Mouse (Mus musculus) layer of hippocampus, postnatal 10 days (tissue): ENCODE results near the gene Cldn10. TPM values are rescaled to one million over a fixed set of nuclear protein-coding genes. Genes with fewer than 3 reads are reported as not detected.
A peak's percentile ranks its signal among the peaks of the same experiment; 100 is the strongest.

Source experiments
- DNase-seq, 2 experiments: peaks; one replicate each; pipeline ENCODE4 v3.0.0; 2021; ENCODE audit warnings: low spot score in 2 of 2
- total RNA-seq, 2 experiments: library from RNA; stranded (reverse); gene quantifications; 2 replicates each; pipeline ENCODE4 v1.2.3; 2021

Gene Cldn10
- total RNA-seq, 2 experiments from 2014 or later = 16.6 to 19.4 TPM

DNA sequence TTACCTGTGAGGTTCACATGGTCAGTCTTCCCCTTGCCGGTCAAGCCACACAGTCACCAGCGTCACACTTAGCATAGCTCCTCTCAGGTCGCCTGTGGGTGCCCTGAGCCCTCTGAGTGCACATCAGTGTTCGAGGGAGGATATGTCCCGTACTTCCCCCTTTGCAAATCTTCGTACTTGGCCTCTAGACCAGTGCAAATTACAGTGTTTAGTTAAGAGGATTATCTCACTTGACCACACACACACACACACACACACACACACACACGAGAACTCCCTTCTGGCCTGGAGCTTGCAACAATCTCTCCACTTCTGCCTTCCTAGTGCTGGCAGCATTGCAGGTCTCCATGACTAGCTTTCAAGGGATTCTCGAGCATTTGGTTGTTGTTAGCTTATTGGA lies 38.6 kb downstream of the Cldn10 start:
- no peak for DNase-seq

DNA sequence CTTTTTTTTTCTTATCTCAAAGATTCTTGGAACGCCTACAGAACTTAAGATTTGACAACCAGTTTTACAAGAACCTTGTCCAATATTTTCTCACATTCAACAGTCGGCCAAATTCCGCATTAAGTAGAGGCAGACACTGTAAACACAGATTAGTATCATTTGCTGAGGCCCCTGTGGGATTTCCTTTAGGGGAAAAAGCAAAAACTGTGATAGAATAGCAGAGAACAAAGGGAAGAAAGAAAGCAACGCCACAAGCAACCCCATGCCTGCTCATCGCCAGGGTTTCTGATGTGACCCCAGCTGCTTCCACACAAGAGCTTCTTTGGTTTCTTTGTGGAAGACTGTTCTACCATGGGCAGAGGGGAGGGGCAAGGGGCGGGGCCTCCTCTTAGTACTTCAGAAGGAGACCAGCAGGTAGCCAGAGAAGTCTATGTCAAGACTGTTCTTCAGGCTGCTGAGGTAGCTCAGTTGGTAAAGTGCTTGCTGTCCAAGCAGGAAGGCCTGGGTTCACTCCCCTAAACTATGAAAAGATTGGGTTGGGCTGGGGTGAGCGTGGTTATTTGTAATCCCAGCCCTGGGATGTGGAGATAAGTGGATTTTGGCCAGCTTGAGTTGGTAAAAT lies 39.7 kb downstream of the Cldn10 start:
- no peak for DNase-seq

DNA sequence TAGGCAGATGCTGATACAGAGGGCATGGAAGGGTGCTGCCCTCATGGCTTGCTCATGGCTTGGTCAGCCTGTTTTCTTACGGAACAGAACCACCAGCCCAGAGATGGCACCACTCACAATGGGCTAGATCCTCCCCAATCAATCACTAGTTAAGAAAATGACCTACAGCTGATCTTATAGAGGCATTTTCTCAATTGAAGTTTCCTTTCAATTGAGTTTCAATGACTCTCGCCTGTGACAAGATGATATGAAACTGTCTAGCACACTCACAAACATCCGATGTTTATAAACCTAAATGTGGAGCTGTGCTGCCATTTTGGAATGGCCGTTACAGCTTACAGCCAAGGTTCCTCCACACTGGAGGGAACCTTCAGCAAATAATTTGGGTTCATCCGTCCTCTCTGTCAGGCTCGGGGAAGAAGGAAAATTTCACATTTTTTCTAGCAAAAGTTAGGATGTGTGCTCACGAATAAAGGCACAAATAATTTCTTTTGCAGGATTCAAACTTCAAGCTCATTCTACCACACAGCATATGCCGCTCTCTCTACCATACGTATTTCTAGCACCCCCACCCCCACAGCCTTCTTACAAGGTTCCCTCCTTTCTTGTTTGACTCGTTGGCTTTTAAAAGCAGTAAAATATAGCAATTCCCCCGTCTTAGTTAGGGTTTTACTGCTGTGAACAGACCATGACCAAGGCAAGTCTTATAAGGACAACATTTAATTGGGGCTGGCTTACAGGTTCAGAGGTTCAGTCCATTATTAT lies 41.8 kb downstream of the Cldn10 start:
- DNase-seq = no peak

DNA sequence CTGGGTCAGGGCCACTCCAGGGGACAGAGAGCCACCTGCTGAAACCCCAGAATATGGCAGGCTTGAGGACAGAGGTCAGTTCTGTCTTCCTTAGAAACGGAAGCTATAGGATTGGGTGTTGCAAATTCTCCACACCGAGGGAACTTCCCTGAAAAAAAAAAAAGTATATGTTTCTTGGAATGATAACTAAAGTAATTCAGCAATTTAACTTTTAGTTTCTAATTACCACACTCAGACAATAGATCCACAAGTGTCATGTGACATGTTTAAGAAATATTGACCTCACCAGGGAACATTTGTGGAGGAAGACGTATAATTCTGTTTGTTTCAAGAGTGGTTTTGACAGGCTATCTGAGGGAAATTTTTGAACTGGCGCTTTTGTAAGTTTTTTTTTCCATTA lies 43.9 kb downstream of the Cldn10 start:
- DNase-seq = no peak

DNA sequence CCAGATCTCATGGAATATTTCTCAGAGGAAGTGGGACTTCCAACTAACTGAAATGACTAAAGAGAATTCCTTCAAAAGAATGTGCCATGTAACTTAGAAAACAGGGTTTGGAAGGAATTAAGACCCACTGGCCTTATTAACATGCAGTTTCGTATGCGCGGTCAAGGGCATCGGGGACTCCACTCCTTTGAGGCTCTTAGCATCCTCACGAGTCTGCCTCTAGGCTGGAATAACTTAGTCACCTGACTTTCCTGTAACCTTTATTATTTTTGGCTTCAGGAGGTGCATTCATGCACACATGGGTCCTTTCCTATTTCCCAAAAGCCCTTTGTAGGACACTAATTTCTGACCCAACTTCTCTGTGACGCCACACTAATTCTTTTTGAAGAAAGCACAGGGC lies 45.5 kb downstream of the Cldn10 start:
- DNase-seq = no peak

DNA sequence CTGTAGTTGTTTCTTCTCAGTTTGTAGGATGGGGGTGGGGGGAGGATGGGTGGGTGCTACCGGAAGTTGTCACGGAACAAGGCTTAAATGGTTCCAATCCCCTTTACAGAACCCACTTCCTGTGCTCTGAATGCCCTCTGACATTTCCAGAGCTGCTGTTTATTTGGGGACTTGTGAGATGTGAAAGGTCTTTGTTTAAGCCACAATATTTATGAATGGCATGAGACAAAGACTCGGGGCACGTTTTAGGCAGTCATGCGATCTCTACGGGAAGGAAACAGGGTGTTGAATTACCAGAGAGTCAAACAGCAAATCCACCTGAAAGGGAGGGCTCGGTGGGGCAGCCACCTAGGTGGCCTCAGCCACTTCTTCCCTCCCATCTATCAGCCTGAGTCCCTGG lies 46.6 kb downstream of the Cldn10 start:
- no peak for DNase-seq

DNA sequence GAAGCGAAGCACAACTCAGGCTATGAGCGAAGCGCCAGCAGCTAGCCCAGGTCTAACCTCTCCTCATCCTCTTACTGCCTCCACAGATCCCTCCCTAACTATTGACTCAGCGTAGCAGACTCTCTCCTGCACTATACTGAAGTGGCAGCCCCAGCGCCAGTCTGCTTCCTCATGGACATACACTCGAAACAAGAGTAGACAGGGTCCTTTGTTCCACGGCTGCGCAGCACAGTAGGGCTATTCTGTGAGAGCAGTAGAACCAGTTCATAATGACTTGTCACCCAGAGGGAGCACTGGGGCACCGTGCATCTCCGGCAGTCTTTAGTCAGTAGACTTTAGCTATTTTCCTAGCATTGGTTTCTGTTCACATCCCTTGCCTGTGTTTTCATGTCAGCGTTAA lies 48.4 kb downstream of the Cldn10 start:
- no peak for DNase-seq

DNA sequence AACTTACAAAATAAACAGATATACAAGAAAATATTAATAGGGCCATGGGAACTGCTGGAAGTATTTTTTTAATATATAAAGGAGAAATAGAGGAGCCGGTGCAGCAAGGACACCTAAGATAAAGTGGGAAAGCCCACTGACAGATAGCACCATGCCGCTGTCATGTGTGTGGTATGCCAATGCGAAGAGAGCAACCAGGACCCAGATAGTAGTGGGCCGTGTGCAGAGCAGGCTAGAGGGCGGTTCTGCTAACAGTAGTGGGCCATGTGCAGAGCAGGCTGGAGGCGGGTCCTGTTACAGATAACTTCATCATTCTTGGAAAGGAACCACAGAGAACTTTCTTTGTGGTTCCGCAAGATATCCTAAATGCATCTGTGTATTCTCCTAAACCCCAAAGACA lies 49.0 kb downstream of the Cldn10 start:
- no peak for DNase-seq

DNA sequence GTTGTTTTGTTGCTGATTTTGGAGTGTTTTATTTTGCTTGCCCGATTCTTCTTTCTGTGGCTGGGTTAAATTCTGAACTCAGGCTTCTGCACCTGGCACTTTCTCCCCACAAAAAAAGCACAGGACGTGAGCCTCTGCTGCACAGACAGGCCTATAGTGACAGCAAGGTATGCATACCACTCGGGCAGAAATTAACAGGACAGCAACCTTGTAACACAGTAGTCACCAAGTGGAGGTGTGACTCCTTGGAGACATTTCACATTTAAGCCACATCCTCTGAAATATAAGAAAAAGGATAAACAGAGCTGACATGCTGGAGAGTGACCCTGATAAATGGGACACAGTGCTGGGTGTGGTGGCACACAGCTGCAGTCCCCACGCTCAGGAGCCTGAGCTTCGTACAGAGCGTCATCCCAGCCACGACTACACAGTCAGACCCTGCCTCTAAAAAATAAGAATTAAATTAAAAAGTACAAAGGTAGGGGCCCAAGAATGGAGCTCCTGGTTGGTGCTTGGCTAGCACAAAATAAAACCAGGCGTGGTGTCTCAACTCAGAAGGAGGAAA lies 50.9 kb downstream of the Cldn10 start:
- DNase-seq = no peak

DNA sequence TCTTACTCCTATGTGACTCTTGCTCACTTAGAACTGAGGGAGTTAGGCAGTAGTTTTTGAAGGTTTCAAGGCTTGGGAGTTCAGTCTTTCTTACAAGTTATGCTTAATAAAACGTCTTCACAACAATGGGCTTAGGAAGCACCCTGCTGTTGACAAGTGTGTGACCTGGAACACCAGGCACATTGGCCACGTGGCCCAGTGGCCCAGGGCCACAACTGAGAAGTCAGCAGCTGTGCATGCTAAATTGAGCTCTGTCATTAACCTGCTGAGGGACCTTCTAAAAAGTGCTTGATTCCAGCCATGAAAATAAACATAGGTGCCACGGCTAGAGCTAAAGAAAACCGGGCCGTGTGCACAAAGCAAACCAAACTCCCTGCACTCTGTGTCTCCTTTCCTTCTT lies 51.7 kb downstream of the Cldn10 start:
- DNase-seq = no peak

DNA sequence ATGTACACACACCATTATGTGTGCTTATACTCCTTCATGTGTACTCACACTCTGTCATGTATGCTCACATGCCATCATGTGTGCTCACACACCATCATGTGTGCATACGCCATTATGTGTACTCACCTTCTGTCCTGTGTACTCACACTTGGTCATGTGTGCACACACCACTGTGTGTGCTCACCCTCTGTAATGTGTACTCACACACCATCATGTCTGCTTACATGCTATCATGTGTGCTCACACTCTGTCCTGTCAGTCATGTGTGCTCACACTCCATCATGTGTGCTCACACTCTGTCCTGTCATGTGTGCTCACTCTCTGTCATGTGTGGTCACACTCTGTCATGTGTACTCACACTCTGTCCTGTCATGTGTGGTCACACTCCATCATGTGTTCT lies 52.3 kb downstream of the Cldn10 start:
- no peak for DNase-seq

DNA sequence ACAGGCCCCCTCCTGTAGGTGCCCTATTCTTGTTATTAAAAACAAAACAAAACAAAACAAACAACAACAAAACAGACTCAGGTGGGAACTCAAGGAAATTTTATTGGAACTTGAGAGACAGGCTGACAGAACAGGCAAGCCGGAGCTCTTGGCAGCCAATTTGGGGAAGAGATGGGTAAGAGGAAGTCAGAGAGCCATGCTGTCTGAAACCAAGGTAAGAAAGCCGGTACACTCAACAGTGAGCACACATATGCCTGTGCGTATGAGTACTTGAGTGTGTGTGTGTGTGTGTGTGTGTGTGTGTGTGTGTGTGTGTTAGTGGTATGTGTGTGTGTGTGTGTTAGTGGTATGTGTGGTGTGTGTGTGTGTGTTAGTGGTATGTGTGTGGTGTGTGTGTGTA lies 54.6 kb downstream of the Cldn10 start:
- no peak for DNase-seq

DNA sequence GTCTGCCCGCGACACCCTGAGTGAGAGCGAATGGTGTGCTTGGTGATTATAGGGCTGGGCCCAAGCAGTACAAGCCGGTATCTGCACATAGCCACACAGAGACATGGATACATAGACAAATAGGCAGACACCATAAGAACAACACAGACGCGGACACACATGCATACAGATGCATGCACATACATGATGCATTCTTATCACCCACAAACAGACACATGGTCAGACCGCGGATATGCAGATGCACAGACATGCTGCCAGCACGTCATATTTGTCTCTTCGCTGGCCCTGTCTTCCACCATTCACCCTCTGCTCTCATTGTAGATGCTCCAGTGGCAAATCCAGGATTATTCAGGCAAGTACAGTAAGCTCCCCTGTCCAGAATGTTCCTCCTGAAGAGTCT lies 59.1 kb downstream of the Cldn10 start:
- no peak for DNase-seq

DNA sequence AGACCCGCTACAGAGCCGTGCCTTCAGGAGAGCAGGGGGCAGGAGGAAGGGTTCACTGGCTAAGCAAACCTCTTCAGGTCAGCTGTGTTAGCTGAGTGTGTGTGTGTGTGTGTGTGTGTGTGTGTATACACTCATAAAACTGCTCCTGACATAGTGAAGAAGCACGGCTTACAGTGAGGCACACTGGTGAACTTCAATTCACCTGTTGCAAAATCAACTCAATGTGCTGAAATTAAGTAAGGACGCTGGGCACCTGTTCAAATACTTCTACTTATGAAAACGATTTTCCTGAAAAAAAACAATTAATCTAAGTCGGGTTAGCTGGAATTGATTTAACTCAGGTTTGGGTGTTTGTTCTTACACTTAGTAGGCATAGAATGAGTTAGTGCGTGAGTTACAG lies 60.5 kb downstream of the Cldn10 start:
- no peak for DNase-seq

DNA sequence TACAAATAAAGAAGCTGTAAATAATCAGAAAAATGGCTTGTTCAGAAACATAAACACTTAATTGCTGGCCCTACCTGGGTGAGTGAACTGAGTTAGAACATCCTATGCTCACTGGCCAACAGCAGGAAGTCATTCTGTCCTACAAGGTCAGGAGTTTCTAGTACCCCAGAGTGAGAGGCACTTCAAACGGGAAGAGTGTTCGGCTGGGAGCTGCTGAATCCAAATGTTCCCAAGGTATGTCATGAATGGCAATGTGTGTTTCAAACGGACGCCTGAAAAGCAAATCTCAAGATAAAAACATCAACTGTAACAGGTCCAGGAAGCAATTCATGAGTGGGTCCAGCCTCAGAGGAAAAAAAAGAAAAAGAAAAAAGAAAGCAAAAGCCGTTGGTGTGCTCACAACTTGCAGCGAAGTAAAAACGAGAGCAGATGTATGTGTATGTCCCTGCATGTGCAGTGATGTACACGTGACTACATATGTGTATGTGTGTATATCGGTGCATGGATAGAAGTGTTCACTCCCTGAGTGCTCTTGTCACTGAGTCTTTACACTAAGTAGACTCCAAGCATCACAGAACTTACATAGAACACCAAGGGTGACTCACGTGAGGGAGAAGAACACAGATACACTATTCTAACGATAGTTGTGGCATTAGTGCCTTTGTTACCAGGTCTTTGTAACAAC lies 62.4 kb downstream of the Cldn10 start:
- no peak for DNase-seq

DNA sequence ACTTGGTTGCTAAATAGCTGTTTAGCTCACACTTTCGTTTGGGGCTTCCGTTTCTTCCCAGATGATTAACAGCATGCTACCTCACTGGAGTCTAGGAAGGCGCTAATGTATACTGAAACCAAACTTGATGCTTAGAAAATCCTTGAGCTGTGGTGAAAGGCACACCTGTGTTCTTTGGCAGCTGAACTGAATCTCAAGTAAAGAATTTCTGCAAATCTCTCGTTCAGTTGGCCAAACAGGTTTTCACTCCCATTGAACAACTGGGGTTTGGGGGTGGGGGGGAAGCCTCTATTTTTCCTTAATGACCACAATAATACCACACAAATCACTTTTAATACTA lies 63.0 kb downstream of the Cldn10 start:
- no peak for DNase-seq

DNA sequence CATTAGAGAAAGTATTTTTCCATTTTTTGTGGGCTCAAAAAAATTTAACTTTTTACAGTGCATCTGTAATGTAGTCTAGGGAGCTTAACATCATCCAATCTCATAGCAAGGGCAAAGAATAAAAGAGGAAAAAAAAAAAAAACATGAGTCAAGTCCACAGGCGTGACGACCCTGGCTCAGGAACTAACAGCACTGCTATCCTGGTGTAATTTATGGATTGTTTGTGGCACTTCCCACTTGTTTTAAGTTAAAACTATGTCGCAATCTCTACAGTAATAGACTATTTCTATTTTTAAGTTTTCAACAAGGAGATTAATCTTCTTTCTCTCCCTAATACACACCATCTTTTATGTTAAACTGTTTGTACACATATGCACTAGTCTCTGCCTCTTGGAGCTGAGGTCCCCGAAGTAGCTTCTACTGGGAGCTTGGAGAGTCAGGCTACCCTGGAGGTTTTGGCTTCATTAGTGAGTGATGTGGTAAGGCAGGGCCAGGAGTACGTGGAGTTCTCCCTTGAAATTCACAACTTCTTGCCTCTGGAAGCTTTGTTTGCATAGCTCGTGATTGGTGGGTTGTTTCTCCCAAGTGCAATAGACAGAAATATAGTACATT lies 63.9 kb downstream of the Cldn10 start:
- no peak for DNase-seq

DNA sequence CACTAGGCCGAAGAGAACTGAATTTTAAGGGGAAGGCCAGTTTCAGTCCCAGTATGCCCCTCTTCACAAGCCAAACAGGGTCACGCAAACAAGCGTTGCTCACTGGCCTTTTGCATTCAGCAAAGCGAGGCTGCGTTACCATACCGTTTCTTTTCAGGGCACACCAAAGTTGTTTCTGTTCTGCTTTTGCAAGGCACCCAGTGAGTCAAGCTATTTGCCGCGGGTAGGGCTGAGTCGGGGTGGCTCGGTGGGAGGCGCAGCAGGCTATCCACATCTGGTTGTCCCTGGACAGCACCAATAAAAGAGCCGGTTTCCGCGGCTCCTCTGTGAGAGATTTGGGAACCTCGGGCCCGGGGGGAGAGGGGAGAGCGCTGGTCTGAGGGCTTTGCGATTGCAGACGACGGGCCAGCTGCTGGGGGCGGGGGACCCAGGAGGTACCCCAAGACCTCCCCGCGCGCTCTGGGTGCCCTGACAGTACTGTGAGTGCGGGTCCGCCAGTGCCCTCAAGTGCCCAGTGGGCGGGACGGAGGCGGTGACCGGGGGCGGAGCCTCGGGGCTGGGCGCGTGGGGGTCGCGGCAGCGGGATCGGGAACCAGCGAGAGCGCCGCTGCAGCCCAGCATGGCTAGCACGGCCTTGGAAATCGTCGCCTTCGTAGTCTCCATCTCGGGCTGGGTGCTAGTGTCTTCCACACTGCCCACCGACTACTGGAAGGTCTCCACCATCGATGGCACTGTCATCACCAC lies 66.8 kb downstream of the Cldn10 start:
- DNase-seq = peak; percentile 48 to 73

DNA sequence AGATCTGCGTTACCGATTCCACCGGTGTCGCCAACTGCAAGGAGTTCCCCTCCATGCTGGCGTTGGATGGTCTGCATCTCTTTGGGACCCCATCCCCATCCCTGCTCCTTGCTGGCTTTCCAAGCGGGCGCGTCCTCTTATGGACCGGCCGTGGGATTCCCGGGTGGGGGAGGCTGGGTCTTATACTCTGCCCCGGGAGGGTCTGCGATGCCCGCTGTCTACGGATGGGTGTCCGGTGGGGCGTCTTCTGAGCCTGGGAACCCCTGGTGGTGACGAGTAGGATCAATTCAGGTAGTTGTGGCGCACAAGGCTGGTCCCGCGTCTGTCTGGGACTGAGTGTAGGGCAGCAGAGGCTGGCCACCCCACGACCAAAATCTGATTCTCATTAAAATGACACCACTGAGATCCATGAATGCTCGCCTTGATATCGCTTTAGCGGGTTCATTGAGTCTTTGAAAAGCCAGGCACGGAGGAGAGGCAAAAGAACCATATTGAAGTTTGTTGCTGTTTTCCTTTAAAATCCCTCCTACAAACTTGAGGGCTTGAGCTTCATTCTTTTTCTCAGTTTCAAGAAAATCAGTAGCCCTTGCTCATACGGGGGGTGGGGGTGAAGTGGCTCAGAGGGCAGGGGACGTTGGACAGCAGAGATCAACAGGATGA lies 67.6 kb downstream of the Cldn10 start:
- peak; percentile 17 to 40 for DNase-seq

DNA sequence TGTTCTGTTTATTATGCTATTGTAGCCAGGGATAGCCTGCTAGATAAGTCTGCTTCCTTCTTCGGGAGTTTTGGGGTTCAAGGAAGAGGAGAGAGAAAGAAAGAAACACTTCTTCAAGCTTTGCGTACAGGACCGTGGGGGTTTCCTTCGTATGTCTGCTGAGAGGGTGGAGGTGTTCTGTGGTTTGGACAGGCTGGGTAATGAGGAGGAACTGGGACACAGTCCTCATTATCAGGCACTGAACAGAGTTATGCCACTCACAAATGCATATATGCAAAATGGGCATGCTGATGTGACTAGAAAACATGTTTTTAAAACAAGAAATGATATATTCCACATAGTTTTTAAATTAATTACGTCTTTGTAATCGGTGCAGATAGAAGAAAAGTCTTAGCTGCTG lies 68.9 kb downstream of the Cldn10 start:
- no peak for DNase-seq

DNA sequence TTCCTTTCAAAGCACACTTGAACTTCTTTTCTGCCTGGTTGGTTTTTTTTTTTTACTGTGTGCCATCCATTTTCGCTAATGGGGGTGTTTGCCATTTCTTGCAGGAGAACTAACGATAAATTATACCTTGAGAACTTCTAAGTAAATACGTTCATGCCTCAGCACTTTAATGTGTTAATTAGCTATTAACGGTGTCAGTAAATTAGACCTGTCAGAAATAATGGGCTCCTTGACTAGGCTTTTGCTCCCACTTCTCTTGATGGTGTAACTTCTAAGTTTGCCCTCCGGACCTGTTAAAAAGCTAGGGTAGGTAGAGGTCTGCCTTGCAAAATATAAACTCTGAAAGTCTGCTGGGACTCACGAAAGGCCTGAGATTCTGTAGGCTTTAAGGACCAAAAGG lies 70.6 kb downstream of the Cldn10 start:
- no peak for DNase-seq
